Comparison of ENCODE assay signal across 8 mouse cellular contexts in the genomic region with DNA sequence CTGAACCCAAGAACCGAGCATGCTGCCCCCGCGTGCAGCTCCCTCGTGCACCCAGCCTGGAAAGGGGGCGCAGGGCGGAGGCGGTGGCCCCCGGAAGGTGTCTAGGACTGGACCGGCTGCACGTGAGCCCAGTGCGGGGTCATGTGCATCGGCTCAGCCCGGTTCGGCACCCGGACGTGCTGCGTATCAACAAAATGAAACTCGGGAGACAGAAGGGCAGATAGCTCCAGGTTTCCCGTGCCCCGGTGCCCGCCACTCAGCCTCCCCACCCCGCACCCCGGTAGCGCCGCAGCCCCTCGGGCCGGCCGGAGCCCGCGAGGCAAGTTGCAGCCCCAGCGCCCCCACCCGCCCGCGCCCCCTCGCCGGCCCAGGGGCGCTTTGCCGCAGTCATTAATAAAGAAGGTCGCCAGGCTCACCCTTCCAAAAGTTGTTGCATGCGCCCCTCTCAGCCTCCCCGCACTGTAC. TPM values are rescaled to one million over a fixed set of nuclear protein-coding genes. Genes with fewer than 3 reads are reported as not detected.
DNase-seq lines count a peak whose midpoint lies in the region; ATAC-seq and TF ChIP-seq lines count a peak whose summit lies in the region.

No protein-coding gene starts in this region.

- H3K27ac ChIP-seq in intestine, embryonic 14.5 days (ENCODE audit: low read depth) = peak overlapping the region; percentile 75

- TF ChIP-seq CTCF in E14TG2a.4 (conservative IDR thresholded peaks at IDR 0.05; ENCODE audit: low read length) = no peak

- peak; percentile 56 to 62 for DNase-seq in cerebellum, postnatal 10 days
- DNase-seq in gastrocnemius, adult 8-10 months (ENCODE audit: low spot score in 2 of 2) = peak; percentile 40 to 52
- DNase-seq in intestine, embryonic 14.5 days (ENCODE audit: low spot score) = peak; percentile 79
- DNase-seq in left cerebral cortex, adult 9 months (ENCODE audit: low spot score in 2 of 2) = peak; percentile 53 to 70
- DNase-seq in lung, postnatal 36 days = peak; percentile 75
- DNase-seq in retina, postnatal 1 day = peak; percentile 61
- DNase-seq in thymus, postnatal 36 days = peak; percentile 73 to 81

- under 1% methylated on average over 41 of the region's 41 CpGs for WGBS in intestine, embryonic 14.5 days

- H3K27me3 ChIP-seq in E14TG2a.4 (ENCODE audit: insufficient read depth, low read length) = no peaks in the 10 kb centered on the region
- no peaks in the 10 kb centered on the region for H3K27me3 ChIP-seq in intestine, embryonic 14.5 days (replicated peaks; ENCODE audit: control insufficient read depth, insufficient read depth, low read length)

- H3K4me3 ChIP-seq in E14TG2a.4 (replicated peaks; ENCODE audit: low read length) = peak overlapping the region; percentile 88
- H3K4me3 ChIP-seq in intestine, embryonic 14.5 days (ENCODE audit: low read depth, low read length) = peak overlapping the region; percentile 80

- H3K9ac ChIP-seq in intestine, embryonic 14.5 days (ENCODE audit: low read length) = peak overlapping the region; percentile 84

- H3K9me3 ChIP-seq in E14TG2a.4 (ENCODE audit: low read length) = peaks cover 11% of the 10 kb centered on the region
- no peaks in the 10 kb centered on the region for H3K9me3 ChIP-seq in intestine, embryonic 14.5 days (ENCODE audit: control insufficient read depth, low read length)

- H3K4me1 ChIP-seq in E14TG2a.4 (replicated peaks; ENCODE audit: low read depth, low read length) = peaks cover 49% of the 10 kb centered on the region
- peaks cover 6% of the 10 kb centered on the region for H3K4me1 ChIP-seq in intestine, embryonic 14.5 days (replicated peaks; ENCODE audit: control insufficient read depth, insufficient read depth, low read length)

- ATAC-seq in intestine, embryonic 14.5 days (replicated peaks; ENCODE audit: low FRiP score, low TSS enrichment, low read depth) = 0 out of 2 replicates have a peak, but pooled peaks have one; percentile 6

- peak overlapping the region; percentile 85 for H3K4me2 ChIP-seq in intestine, embryonic 14.5 days (ENCODE audit: low read length)

- no peaks in the 10 kb centered on the region for H3K36me3 ChIP-seq in E14TG2a.4 (ENCODE audit: insufficient read depth, low read length)
- H3K36me3 ChIP-seq in intestine, embryonic 14.5 days (ENCODE audit: control insufficient read depth, insufficient read depth, low read length) = no peaks in the 10 kb centered on the region

RNA-seq across cellular contexts. Expression of a gene that starts 0.8 kb away (rescaled TPM):
- total RNA-seq in gastrocnemius, adult 8-10 months (2022) = 10 to 100 TPM in 1 of 4 experiments, 1 to 10 TPM in 3; 4.4 to 10.0 (median 9.1) TPM
- 0.82 and 0.95 TPM in 2 replicates for polyA plus RNA-seq in intestine, embryonic 14.5 days (2014; fragmentation: Nextera tagmentation; extraction: Ambion mirVana)

Comparison
In these comparisons a context has a peak if more than half of its experiments do, and no peak if none do; other contexts are left out.
1. Peak in every context shown above with its lines: DNase-seq, ATAC-seq, H3K4me3 ChIP-seq and H3K27ac ChIP-seq.